Mouse (Mus musculus) CH12.LX (cell line): ENCODE results near the gene Dupd1.

Experiments
- CTCF ChIP-seq, 2 experiments: IDR thresholded peaks in 1 of 2; conservative IDR thresholded peaks in 1 of 2; 2 replicates each; pipeline ENCODE4 v1.5.1; 2011 to 2012; ENCODE audit warnings: low read depth in 2 of 2, low read length in 2 of 2, improper control_type of control experiment in 1 of 2, inconsistent platforms in 1 of 2, mild to moderate bottlenecking in 1 of 2, moderate library complexity in 1 of 2
- POLR2A ChIP-seq: IDR thresholded peaks from 2 replicates; pipeline ENCODE4 v1.6.1; 2011; ENCODE audit warnings: low read depth, mild to moderate bottlenecking, improper control_type of control experiment, low read length

DNA sequence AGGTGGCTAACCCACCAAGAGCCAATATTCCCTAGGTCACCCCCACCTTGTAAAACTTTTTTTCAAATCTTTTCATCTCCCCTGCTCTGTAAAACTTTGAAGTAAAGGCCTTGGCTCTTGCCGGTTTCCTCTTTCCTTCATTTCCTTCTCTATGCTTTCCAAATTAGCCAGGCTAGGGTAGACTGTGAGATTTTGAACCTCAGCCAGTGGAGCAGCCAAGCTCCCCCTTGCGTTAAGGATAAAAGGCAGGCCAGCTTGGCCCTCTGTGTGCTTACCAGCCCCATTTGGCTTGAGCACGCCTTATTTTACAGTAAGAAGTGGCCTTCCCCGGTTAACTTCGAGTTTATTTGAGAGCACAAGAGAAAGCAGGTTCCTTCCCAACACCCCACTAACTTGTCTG lies 39.9 kb downstream of the Dupd1 start:
- TF ChIP-seq CTCF (conservative IDR thresholded peaks at IDR 0.05 in 1 of 2, IDR thresholded peaks at IDR 0.05 in 1 of 2; ENCODE audit: low read depth in 2 of 2, low read length in 2 of 2) (no peak), POLR2A (no peak)
